Mouse (Mus musculus) myocyte (in vitro differentiated cells): ENCODE results near the gene Fam8a1.

ENCODE experiments used
- CEBPB ChIP-seq: IDR thresholded peaks from 2 replicates; pipeline ENCODE4 v1.6.1; 2011; ENCODE audit warnings: mild to moderate bottlenecking, moderate library complexity; ENCODE audit not compliant: poor library complexity, insufficient read depth, severe bottlenecking
- E2F4 ChIP-seq: IDR thresholded peaks from one replicate; pipeline ENCODE4 v1.6.1; 2011; ENCODE audit warnings: mild to moderate bottlenecking, control low read depth, moderate library complexity; ENCODE audit not compliant: insufficient read depth
- MAX ChIP-seq: IDR thresholded peaks from one replicate; pipeline ENCODE4 v1.6.1; 2011; ENCODE audit warnings: low read depth, mild to moderate bottlenecking, control low read depth
- MYOD1 ChIP-seq, 3 experiments: IDR thresholded peaks; one replicate each; pipeline ENCODE4 v1.6.1; 2011; ENCODE audit warnings: control low read depth in 2 of 3, low read depth in 2 of 3, mild to moderate bottlenecking in 2 of 3, moderate library complexity in 1 of 3; ENCODE audit not compliant: insufficient read length in 2 of 3, control insufficient read depth in 1 of 3
- MYOG ChIP-seq, 3 experiments: IDR thresholded peaks; one replicate each; pipeline ENCODE4 v1.6.1; 2011; ENCODE audit warnings: control low read depth in 2 of 3, low read depth in 2 of 3, mild to moderate bottlenecking in 2 of 3; ENCODE audit not compliant: insufficient read length in 2 of 3, control insufficient read depth in 1 of 3, insufficient read depth in 1 of 3
- POLR2A ChIP-seq: IDR thresholded peaks from one replicate; pipeline ENCODE4 v1.6.1; 2011; ENCODE audit warnings: low read depth, mild to moderate bottlenecking, control low read depth, moderate library complexity; ENCODE audit not compliant: insufficient read length
- POLR2AphosphoS2 ChIP-seq: IDR thresholded peaks from one replicate; pipeline ENCODE4 v1.6.1; 2011; ENCODE audit warnings: low read depth, control low read depth; ENCODE audit not compliant: insufficient read length
- REST ChIP-seq: IDR thresholded peaks from one replicate; pipeline ENCODE4 v1.6.1; 2011; ENCODE audit warnings: mild to moderate bottlenecking, control low read depth, moderate library complexity; ENCODE audit not compliant: insufficient read depth, insufficient read length
- SRF ChIP-seq: IDR thresholded peaks from one replicate; pipeline ENCODE4 v1.6.1; 2011; ENCODE audit warnings: low read depth; ENCODE audit not compliant: control insufficient read depth, insufficient read length
- TCF12 ChIP-seq: IDR thresholded peaks from one replicate; pipeline ENCODE4 v1.6.1; 2011; ENCODE audit warnings: mild to moderate bottlenecking, control low read depth; ENCODE audit not compliant: poor library complexity, insufficient read depth, severe bottlenecking
- USF1 ChIP-seq: IDR thresholded peaks from one replicate; pipeline ENCODE4 v1.6.1; 2011; ENCODE audit warnings: low read depth, mild to moderate bottlenecking, control low read depth, moderate library complexity

DNA sequence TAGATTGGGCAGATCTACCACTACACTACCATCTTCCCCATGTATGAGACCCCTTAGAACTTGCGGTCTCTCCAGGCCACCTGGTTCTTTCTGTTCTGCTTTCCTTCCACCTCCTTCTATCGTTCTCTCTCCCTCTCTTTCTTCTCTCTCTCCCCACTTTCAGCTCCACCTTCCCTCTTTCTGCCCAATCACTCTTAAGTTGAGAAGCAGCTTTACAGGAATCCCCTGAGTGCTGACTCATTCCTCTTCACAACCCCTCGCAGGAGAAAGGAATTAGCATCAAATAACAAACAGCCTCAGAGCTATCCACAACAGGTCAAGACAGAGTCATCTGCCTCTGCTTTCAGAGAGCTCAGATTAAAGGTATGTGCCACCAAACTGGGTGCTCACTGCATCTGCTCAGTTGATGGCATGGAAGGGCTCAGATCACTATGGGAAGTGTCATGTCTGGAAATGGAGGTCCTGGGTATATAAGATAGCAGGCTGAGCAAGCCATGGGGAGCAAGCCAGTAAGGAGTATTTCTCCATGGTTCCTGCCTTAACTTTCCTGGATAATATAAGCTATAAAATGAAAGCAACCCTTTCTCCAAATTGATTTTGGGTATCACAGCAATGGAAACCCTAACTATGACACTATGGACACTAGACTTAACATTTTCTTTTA is 46.8 kb downstream of the Fam8a1 start:
- no peak for TF ChIP-seq MYOG (IDR thresholded peaks at IDR 0.05; ENCODE audit: control insufficient read depth in 1 of 3, insufficient read depth in 1 of 3, insufficient read length in 2 of 3, low read depth in 2 of 3)
- TF ChIP-seq POLR2A = no peak
- TF ChIP-seq TCF12 = no peak
- TF ChIP-seq MAX = no peak
- no peak for TF ChIP-seq POLR2AphosphoS2
- TF ChIP-seq E2F4 = no peak
- TF ChIP-seq CEBPB = no peak
- TF ChIP-seq SRF = no peak
- no peak for TF ChIP-seq USF1
- no peak for TF ChIP-seq REST
- no peak for TF ChIP-seq MYOD1 (IDR thresholded peaks at IDR 0.05; ENCODE audit: control insufficient read depth in 1 of 3, insufficient read length in 2 of 3, low read depth in 2 of 3)
